Mouse (Mus musculus) heart, embryonic 10.5 days (tissue): ENCODE results near the gene Peli2. TPM values are rescaled to one million over a fixed set of nuclear protein-coding genes. Genes with fewer than 3 reads are reported as not detected.

ENCODE experiments used
- DNase-seq: peaks from one replicate; pipeline ENCODE4 v3.0.0-alpha.2; 2017; ENCODE audit warnings: low spot score
- H3K27ac ChIP-seq: fragments of 300-500 bp; sonication (generic); 2 replicates; pipeline ENCODE4 v1.5.1; 2016; ENCODE audit warnings: mild to moderate bottlenecking
- H3K27me3 ChIP-seq: fragments of 300-500 bp; sonication (generic); 2 replicates; pipeline ENCODE4 v1.6.1; 2016; ENCODE audit warnings: mild to moderate bottlenecking; ENCODE audit not compliant: poor library complexity, insufficient read depth, severe bottlenecking
- H3K36me3 ChIP-seq: fragments of 300-500 bp; sonication (generic); 2 replicates; pipeline ENCODE4 v1.6.1; 2016; ENCODE audit warnings: mild to moderate bottlenecking, moderate library complexity
- H3K4me1 ChIP-seq: fragments of 300-500 bp; sonication (generic); 2 replicates; pipeline ENCODE4 v1.6.1; 2016; ENCODE audit warnings: mild to moderate bottlenecking
- H3K4me3 ChIP-seq: fragments of 300-500 bp; sonication (generic); 2 replicates; pipeline ENCODE4 v1.5.1; 2016; ENCODE audit warnings: mild to moderate bottlenecking, moderate library complexity
- H3K9me3 ChIP-seq: fragments of 300-500 bp; sonication (generic); 2 replicates; pipeline ENCODE4 v1.6.1; 2016; ENCODE audit warnings: mild to moderate bottlenecking, moderate library complexity
- WGBS: fragments of 180-500 bp; shearing (Covaris S2); methylation state at CpG from one replicate; pipeline ENCODE4 v1.1.7; 2016; 5-methylcytosine and 5-hydroxymethylcytosine counted together
- polyA plus RNA-seq: library from polyadenylated mRNA; unstranded; fragments of >200 nt; fragmentation: Nextera tagmentation; extraction: Ambion mirVana; gene quantifications from 2 replicates; pipeline ENCODE4 v1.2.1, GENCODE M21; 2016

The Peli2 gene
- polyA plus RNA-seq, 1 experiment from 2014 or later = 5.0 TPM

DNA sequence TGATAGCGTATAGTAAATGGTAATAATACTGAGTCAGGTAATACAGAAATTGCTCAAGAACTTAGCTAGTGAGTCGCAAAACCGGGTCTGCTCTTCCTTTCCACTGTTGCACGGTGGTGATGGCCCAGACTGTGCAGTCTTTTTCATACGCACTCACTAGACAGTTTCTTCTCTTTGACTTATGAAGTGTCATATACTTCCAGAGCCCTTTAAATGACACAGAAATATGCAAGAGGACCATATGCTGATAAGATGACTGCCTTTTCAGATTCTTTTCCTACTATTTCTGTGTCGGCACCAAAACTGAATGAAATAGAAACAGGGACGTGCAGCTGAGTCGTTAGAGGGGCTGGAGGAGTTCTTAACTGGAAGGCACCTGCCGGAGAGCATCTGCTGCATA, 102.1 kb downstream of the Peli2 start:
- peaks cover 15% of the 10 kb centered on the region for H3K4me1 ChIP-seq
- H3K27ac ChIP-seq = no peak overlapping the region
- no peaks in the 10 kb centered on the region for H3K27me3 ChIP-seq
- 87% methylated on average over 9 of the region's 9 CpGs for WGBS
- no peaks in the 10 kb centered on the region for H3K36me3 ChIP-seq
- H3K4me3 ChIP-seq = no peak overlapping the region
- no peak for DNase-seq
- H3K9me3 ChIP-seq = no peaks in the 10 kb centered on the region

DNA sequence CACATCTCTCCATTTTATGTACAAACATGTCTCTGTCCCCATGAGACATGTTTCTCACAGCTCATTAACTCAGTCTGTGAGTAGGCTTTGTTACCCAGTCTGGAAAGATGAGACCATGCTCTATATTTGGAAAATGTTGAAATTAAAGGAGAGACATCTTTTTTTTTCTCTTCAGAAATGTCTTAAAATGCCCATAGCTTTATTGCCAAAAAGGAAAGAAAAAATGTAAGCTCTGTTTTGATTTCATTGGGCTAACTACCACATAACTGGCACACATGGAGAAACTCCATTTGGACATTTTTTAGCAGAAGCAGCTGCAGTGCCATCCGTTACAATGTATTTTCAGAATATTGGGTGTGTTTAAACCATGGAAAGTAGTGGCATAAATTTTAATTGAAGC, 103.6 kb downstream of the Peli2 start:
- Histone ChIP-seq H3K27ac (no peak overlapping the region), H3K36me3 (no peaks in the 10 kb centered on the region), H3K4me1 (peaks cover 15% of the 10 kb centered on the region), H3K9me3 (no peaks in the 10 kb centered on the region), H3K27me3 (no peaks in the 10 kb centered on the region), H3K4me3 (no peak overlapping the region)
- WGBS = 94% methylated on average over 1 of the region's 1 CpGs
- no peak for DNase-seq

DNA sequence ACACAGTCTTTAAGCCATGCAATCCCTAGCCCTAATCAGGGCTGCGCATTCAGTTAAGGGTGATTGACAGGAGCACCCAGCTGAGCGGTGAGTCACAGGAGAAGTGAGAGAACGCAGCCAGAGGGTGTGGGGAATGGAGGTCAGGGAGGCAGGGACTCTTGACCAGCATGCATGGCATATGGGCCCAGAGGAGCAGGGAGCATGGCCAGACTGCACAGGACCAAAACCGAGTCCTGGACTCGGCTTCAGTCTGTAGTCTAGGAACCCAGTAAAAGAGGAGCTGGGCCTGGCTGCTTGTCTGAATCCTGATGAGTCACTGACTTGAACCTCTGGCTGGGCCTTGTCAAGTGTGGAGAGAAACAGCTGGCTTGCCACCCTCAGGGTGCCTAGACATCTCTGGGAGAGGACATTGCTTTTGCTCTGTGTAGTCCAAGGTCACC, 104.3 kb downstream of the Peli2 start:
- peaks cover 15% of the 10 kb centered on the region for H3K4me1 ChIP-seq
- no peak for DNase-seq
- H3K27ac ChIP-seq = no peak overlapping the region
- H3K4me3 ChIP-seq = no peak overlapping the region
- WGBS = 25% methylated on average over 5 of the region's 5 CpGs
- H3K9me3 ChIP-seq = no peaks in the 10 kb centered on the region
- H3K36me3 ChIP-seq = no peaks in the 10 kb centered on the region
- no peaks in the 10 kb centered on the region for H3K27me3 ChIP-seq

DNA sequence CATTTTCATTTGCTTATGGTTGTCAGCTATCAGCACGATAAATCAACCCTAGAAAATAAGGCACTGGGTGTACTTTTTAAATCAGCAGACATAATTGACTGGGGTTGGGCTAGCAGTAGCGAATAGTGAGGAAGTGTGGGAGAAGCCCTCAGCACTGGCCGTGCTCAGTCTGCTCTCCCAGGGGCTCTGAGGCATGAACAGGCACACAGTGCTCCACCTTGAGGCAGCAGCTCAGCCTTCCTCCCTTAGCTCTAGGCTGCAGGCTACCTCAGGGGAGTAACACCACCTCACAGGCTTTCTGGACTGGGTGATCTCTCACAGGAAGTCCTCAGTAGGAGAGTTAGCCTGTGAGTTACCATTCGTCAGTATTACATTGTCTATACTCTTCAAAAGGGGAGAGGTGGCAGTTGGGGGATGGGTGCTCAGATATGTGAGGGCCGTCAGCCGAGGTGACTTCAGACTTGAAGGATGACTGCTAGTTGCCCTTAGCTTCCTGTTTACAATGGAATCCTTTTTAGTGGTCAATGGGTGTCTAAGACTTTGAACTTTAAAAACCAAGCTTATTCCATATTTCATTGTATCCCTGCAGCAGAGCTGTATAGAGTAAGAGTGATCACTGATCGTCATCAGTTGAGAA, 105.3 kb downstream of the Peli2 start:
- Histone ChIP-seq H3K9me3 (no peaks in the 10 kb centered on the region), H3K4me1 (peaks cover 15% of the 10 kb centered on the region), H3K27ac (no peak overlapping the region), H3K36me3 (no peaks in the 10 kb centered on the region), H3K27me3 (no peaks in the 10 kb centered on the region), H3K4me3 (no peak overlapping the region)
- DNase-seq = no peak
- 55% methylated on average over 7 of the region's 7 CpGs for WGBS

DNA sequence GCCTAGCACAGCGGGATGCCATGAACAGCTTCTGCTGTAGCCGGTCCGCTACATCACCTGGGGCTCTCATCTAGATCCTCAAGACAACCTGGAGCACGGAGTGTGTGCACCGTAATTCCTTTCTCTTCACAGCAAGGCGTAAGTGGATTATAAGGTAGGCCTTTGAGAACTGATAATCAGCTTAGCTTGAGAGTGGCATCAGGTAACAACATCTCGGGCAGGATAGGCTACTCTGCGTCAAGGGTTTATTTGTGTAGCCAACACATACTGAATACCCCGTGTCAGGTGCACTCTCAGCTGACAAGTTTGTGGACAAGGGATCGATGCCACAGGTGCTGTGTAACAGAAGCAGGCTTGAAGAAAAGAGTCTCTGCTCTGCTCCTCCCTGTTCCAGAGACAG, 106.1 kb downstream of the Peli2 start:
- Histone ChIP-seq H3K36me3 (no peaks in the 10 kb centered on the region), H3K4me1 (peaks cover 15% of the 10 kb centered on the region), H3K27ac (no peak overlapping the region), H3K9me3 (no peaks in the 10 kb centered on the region), H3K27me3 (no peaks in the 10 kb centered on the region), H3K4me3 (no peak overlapping the region)
- 79% methylated on average over 10 of the region's 10 CpGs for WGBS
- DNase-seq = no peak

DNA sequence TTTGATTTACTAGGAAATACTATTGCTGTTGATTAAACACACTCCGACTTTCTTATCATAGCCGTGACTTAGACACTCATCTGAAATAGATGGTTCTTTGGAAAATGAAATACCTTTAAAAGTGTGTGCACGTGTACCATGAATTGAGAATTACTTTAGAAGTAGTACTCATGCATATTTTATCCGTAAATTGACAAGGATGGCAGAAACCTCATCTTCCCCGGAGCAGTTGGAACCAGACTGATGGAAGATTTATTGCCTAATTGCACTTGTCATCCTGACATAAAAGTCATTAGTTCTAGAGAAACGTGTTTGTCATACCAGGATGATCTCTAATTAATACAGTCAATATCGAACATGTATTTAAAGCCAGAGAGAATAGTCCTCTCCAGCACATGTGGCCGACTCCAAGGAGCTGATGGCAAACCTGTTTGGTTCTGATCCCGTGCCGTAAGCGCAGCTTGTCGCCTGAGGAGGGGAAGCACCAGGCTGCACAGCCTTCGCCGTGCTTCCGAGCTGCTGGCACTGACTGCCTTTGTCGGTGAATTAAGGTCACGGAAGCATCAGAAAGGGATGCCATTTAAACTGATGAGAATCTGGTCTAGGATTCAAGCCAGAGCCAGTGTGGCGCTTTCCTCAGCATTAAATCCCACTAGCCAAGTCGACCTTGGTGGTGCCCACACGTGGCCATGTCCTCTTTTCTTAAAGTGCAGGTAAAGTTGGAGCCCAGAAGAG, 114.3 kb downstream of the Peli2 start:
- H3K4me1 ChIP-seq = no peaks in the 10 kb centered on the region
- H3K36me3 ChIP-seq = no peaks in the 10 kb centered on the region
- no peak for DNase-seq
- H3K27me3 ChIP-seq = peaks cover 13% of the 10 kb centered on the region; the same call in 1 of the 2 replicates
- no peaks in the 10 kb centered on the region for H3K9me3 ChIP-seq
- no peak overlapping the region for H3K27ac ChIP-seq
- WGBS = 85% methylated on average over 20 of the region's 20 CpGs
- no peak overlapping the region for H3K4me3 ChIP-seq

DNA sequence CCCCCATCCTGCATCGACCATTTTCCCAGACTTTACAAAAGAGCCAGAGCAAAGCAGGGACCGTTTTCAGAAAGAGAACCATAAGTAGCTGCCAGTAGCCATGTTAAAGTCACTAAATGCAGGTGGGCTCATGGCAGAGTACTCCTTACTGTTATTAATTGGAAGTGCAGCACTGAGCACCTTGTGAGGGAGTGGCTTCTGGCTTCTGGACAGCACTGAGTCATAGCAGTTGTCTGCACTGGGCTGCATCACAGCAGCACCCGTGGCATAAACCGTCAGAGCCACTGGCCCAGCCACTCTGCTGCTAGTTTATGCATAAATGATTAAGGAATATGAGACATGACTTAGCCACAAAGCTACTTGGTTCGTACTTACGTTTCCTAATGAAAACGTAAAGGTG, 120.7 kb downstream of the Peli2 start:
- peaks cover 28% of the 10 kb centered on the region for H3K27me3 ChIP-seq
- H3K9me3 ChIP-seq = no peaks in the 10 kb centered on the region
- DNase-seq = no peak
- 0 out of 2 replicates have a peak, but pooled peaks cover 3% of the 10 kb centered on the region for H3K36me3 ChIP-seq
- H3K4me1 ChIP-seq = no peaks in the 10 kb centered on the region
- no peak overlapping the region for H3K4me3 ChIP-seq
- H3K27ac ChIP-seq = no peak overlapping the region
- WGBS = 82% methylated on average over 7 of the region's 7 CpGs

DNA sequence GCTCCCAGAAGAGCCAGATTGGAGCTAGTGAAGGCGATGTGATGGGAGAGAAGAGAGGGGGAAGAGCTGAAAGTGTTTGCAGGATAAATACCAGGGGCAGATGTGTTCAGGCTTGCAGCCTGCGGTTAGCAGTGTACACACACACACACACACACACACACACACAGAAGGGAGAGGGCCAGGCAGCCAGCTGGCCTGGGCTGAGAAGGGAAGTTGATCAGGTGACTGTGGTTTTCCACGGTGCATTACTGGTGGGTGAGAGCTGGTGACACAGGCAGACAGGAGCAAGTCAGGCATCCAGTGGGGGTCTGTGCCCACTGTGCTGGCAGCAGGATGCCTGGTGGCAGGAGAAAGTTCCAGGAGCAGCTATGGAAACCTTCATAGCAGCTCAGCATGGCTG, 125.6 kb downstream of the Peli2 start:
- WGBS = 68% methylated on average over 3 of the region's 3 CpGs
- H3K4me3 ChIP-seq = no peak overlapping the region
- no peak for DNase-seq

DNA sequence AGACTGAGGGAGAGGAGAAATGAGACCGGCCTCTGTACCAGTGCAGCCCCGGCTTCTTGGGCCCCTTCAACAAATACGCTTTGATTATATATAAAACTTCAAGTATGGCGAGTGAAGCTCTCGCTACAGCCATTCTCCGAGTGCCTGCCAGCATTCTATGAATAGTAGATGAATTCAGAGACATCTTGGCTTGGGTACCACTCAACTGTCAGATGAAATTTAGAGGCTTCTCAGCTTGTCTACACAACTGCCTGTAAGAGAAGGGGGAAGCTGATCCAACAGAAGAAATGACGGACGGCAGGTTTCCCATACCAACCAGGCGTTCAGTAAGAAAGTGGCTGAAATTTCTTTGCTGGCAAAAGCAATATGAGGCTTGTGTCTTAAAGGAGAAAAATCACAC, 126.3 kb downstream of the Peli2 start:
- no peak overlapping the region for H3K27ac ChIP-seq
- DNase-seq = no peak
- H3K36me3 ChIP-seq = 0 out of 2 replicates have a peak, but pooled peaks cover 3% of the 10 kb centered on the region
- no peak overlapping the region for H3K4me3 ChIP-seq
- no peaks in the 10 kb centered on the region for H3K4me1 ChIP-seq
- H3K27me3 ChIP-seq = peaks cover 61% of the 10 kb centered on the region
- no peaks in the 10 kb centered on the region for H3K9me3 ChIP-seq
- WGBS = 91% methylated on average over 9 of the region's 9 CpGs

More for the DNA sequence above, 125.6 kb downstream of the Peli2 start:
- Histone ChIP-seq H3K4me1 (no peaks in the 10 kb centered on the region), H3K9me3 (no peaks in the 10 kb centered on the region), H3K27ac (no peak overlapping the region), H3K27me3 (peaks cover 57% of the 10 kb centered on the region), H3K36me3 (0 out of 2 replicates have a peak, but pooled peaks cover 3% of the 10 kb centered on the region)

DNA sequence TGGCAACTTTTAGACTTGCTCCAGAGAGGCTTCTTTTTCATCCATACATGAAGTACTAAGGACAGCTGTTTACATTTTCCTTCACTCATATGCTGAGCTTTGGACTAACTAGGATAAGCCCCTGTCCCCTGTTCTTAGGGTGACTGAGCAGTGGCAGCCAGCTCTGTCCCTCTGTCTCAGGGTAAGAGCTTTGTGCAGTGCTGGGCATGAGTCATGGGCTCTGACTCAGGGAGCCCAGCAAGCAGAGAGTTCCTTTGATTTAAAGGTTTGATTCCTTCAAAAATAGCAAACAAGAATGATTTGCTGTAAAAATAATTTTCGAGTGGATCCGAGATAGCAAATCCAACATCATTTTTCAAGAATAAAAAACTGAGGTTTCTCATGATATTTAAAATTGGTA, 128.8 kb downstream of the Peli2 start:
- H3K4me1 ChIP-seq = no peaks in the 10 kb centered on the region
- no peak overlapping the region for H3K4me3 ChIP-seq
- DNase-seq = no peak
- 81% methylated on average over 2 of the region's 2 CpGs for WGBS
- H3K36me3 ChIP-seq = 0 out of 2 replicates have a peak, but pooled peaks cover 3% of the 10 kb centered on the region
- peaks cover 71% of the 10 kb centered on the region for H3K27me3 ChIP-seq
- no peak overlapping the region for H3K27ac ChIP-seq
- no peaks in the 10 kb centered on the region for H3K9me3 ChIP-seq

DNA sequence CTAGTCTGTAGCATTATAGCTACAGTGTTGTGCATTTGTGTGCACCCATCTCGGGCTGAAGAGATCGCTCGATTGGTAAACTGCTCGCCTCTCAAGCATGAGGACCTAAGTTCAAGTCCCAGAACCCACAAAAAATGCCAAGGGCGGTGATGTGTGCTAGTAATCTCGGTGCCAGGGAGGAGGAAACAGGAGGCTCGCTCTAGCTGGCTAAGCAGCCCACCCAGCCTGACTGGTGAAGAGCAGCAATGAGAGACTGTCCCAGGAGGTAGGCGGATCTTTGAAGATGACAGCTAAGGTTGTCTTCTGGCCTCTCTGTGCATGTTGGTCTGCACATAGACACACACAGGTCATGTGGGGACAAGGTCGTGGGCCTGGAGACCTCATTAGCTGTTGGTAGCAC, 129.3 kb downstream of the Peli2 start:
- no peak overlapping the region for H3K4me3 ChIP-seq
- H3K27me3 ChIP-seq = peaks cover 72% of the 10 kb centered on the region
- no peaks in the 10 kb centered on the region for H3K9me3 ChIP-seq
- DNase-seq = no peak
- 84% methylated on average over 9 of the region's 9 CpGs for WGBS
- H3K36me3 ChIP-seq = 0 out of 2 replicates have a peak, but pooled peaks cover 2% of the 10 kb centered on the region
- H3K27ac ChIP-seq = no peak overlapping the region
- H3K4me1 ChIP-seq = no peaks in the 10 kb centered on the region

DNA sequence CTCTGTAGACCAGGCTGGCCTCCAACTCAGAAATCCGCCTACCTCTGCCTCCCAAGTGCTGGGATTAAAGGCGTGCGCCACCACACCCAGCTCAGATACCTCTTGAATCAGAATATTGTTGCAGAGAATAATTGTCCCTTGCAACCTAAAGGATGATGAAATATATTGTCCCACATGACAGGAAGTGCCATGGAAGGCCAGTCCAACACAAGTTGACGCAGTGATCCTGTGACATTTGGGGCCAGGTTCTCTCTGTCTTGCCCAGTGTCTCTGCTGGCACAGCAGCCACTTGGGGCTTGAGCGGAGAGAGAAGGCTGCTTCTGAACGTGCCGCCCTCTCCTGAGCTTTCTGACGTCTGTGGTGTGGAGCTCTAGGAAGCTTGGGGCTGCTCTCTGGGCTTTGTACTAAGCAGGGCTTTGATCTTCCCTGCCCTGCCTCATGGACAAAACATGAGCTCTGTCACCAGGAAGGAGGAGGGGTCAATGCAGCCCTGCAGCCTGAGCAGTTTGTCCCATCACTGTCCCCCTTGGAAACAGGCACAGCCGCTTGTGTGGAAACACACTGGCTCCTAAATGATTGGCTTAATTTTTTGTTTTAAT, 130.9 kb downstream of the Peli2 start:
- Histone ChIP-seq H3K9me3 (no peaks in the 10 kb centered on the region), H3K36me3 (peaks cover 3% of the 10 kb centered on the region; the same call in 1 of the 2 replicates), H3K27me3 (peaks cover 77% of the 10 kb centered on the region), H3K27ac (no peak overlapping the region; the same call in 1 of the 2 replicates), H3K4me3 (no peak overlapping the region), H3K4me1 (no peaks in the 10 kb centered on the region)
- WGBS = 56% methylated on average over 9 of the region's 9 CpGs
- DNase-seq = no peak

DNA sequence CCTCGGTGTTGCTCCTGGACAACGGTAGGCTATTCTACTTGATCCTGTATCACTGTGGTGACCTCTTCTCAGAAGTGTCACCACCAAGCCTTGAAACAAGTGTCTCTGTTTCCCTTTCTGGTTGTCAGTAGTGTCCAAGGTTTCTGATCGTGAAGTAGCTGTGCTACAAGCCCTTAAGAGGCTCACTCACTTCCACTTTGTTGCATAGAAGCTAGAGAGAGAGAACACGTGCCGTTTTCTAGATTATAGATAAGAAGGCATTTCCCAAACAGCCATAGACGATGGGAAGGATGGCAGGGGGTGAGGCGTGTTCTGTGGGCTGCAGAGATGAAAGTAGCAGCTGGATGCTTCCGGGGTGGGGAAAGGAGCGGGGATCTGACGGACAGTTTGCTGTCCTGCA, 132.6 kb downstream of the Peli2 start:
- Histone ChIP-seq H3K9me3 (no peaks in the 10 kb centered on the region), H3K27me3 (peaks cover 74% of the 10 kb centered on the region), H3K27ac (no peak overlapping the region), H3K36me3 (peaks cover 3% of the 10 kb centered on the region; the same call in 1 of the 2 replicates), H3K4me3 (no peak overlapping the region), H3K4me1 (no peaks in the 10 kb centered on the region)
- DNase-seq = no peak
- 51% methylated on average over 10 of the region's 10 CpGs for WGBS
